ENCODE assay signal across 26 mouse cellular contexts in the genomic region with DNA sequence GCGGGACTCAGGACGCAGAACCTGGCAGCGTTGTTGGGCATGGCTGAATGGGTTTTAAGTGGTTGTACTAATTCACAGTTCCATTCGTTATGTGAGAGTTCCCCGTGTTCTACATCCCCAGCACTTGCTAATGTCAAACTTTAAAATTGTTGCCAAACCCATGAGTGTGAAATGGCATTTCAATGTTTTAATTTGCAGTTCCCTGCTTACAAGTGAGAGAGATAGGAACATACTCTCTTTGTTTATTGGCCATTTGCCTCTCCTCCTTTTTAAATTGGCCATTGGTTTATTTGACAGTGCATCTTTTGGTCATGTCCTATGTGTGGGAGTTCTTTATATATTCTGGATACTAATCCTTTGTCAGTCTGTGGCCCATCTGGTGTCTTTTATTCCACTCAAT. TPM values are rescaled to one million over a fixed set of nuclear protein-coding genes. Genes with fewer than 3 reads are reported as not detected.
A peak's percentile ranks its signal among the peaks of the same experiment; 100 is the strongest.
DNase-seq lines count a peak whose midpoint lies in the region; ATAC-seq lines count a peak whose summit lies in the region.
"Had no signal": no experiment of that assay in that cellular context is flagged by ENCODE, and none has a peak within 500 bp of the region (broad histone marks: within the 10 kb centered on the region; RNA-seq: fewer than 3 reads in every experiment).

No protein-coding gene starts in this region.

- intact Hi-C loops in heart, postnatal 25 days (cut with DNase I) = no loop called here

- 63% methylated on average over 5 of the region's 5 CpGs for WGBS in forebrain, embryonic 14.5 days
- 81% methylated on average over 5 of the region's 5 CpGs for WGBS in forebrain, embryonic 11.5 days
- 71% methylated on average over 5 of the region's 5 CpGs for WGBS in neural tube, embryonic 15.5 days

- no peak overlapping the region for H3K4me2 ChIP-seq in forebrain, embryonic 14.5 days (ENCODE audit: low read length)
- no peak overlapping the region for H3K4me2 ChIP-seq in forebrain, embryonic 11.5 days (ENCODE audit: low read depth, low read length, severe bottlenecking)
- H3K4me2 ChIP-seq in neural tube, embryonic 15.5 days = no peak overlapping the region
- H3K4me2 ChIP-seq: embryonic facial prominence, embryonic 12.5 days; forebrain, embryonic 12.5 days; forebrain, embryonic 15.5 days had no signal

- H3K27me3 ChIP-seq in forebrain, embryonic 14.5 days (replicated peaks; ENCODE audit: control insufficient read depth, insufficient read depth, low read length) = peaks cover 3% of the 10 kb centered on the region; the same call in 1 of the 2 replicates
- peaks cover 23% of the 10 kb centered on the region for H3K27me3 ChIP-seq in forebrain, embryonic 11.5 days (ENCODE audit: control insufficient read depth, insufficient read depth, low read length)
- H3K27me3 ChIP-seq in neural tube, embryonic 15.5 days (replicated peaks) = 0 out of 2 replicates have a peak, but pooled peaks cover 6% of the 10 kb centered on the region
- H3K27me3 ChIP-seq: forebrain, embryonic 15.5 days had no signal

- H3K27ac ChIP-seq in forebrain, embryonic 14.5 days (ENCODE audit: low read depth, low read length) = no peak overlapping the region
- H3K27ac ChIP-seq in forebrain, embryonic 11.5 days (ENCODE audit: low read depth, low read length) = no peak overlapping the region
- no peak overlapping the region for H3K27ac ChIP-seq in neural tube, embryonic 15.5 days (replicated peaks)
- H3K27ac ChIP-seq: embryonic facial prominence, embryonic 10.5 days; embryonic facial prominence, embryonic 12.5 days; forebrain, embryonic 12.5 days; forebrain, embryonic 15.5 days had no signal

- no peak overlapping the region for H3K9ac ChIP-seq in forebrain, embryonic 14.5 days (ENCODE audit: low read length)
- H3K9ac ChIP-seq in forebrain, embryonic 11.5 days (ENCODE audit: low read length) = no peak overlapping the region
- no peak overlapping the region for H3K9ac ChIP-seq in neural tube, embryonic 15.5 days (replicated peaks)
- H3K9ac ChIP-seq: embryonic facial prominence, embryonic 12.5 days; forebrain, embryonic 12.5 days; forebrain, embryonic 15.5 days; forebrain, postnatal 0 days had no signal

- ATAC-seq in forebrain, embryonic 14.5 days = no peak
- no peak for ATAC-seq in forebrain, embryonic 11.5 days (replicated peaks; ENCODE audit: low FRiP score)
- no peak for ATAC-seq in neural tube, embryonic 15.5 days (ENCODE audit: low FRiP score)
- ATAC-seq: activated CD4-positive, CD25-positive, alpha-beta regulatory T cell, adult 4 months; CD4-positive, CD25-positive, alpha-beta regulatory T cell, adult 4 months; forebrain, embryonic 15.5 days; forebrain, postnatal 0 days; Patski had no signal

- no peaks in the 10 kb centered on the region for H3K4me1 ChIP-seq in forebrain, embryonic 14.5 days (ENCODE audit: control insufficient read depth, insufficient read depth, low read length)
- no peaks in the 10 kb centered on the region; the same call in none of the 2 replicates for H3K4me1 ChIP-seq in forebrain, embryonic 11.5 days (replicated peaks; ENCODE audit: control insufficient read depth, insufficient read depth, low read length)
- peaks cover 19% of the 10 kb centered on the region for H3K4me1 ChIP-seq in neural tube, embryonic 15.5 days

- no peaks in the 10 kb centered on the region for H3K36me3 ChIP-seq in forebrain, embryonic 14.5 days (ENCODE audit: control insufficient read depth, insufficient read depth, low read length)
- H3K36me3 ChIP-seq in forebrain, embryonic 11.5 days (ENCODE audit: control insufficient read depth, insufficient read depth, low read length) = no peaks in the 10 kb centered on the region
- H3K36me3 ChIP-seq in neural tube, embryonic 15.5 days = no peaks in the 10 kb centered on the region
- H3K36me3 ChIP-seq: embryonic facial prominence, embryonic 10.5 days; embryonic facial prominence, embryonic 12.5 days; forebrain, embryonic 12.5 days; forebrain, embryonic 15.5 days; G1E had no signal

- H3K4me3 ChIP-seq in forebrain, embryonic 14.5 days (ENCODE audit: low read depth, low read length) = no peak overlapping the region
- no peak overlapping the region for H3K4me3 ChIP-seq in forebrain, embryonic 11.5 days (ENCODE audit: low read depth, low read length)
- H3K4me3 ChIP-seq in neural tube, embryonic 15.5 days (replicated peaks) = no peak overlapping the region
- H3K4me3 ChIP-seq: embryonic facial prominence, embryonic 10.5 days; embryonic facial prominence, embryonic 12.5 days; forebrain, embryonic 12.5 days; forebrain, embryonic 15.5 days had no signal

- DNase-seq in forebrain, embryonic 14.5 days (ENCODE audit: low spot score) = peak; percentile 33
- DNase-seq in forebrain, embryonic 11.5 days (ENCODE audit: low spot score) = no peak
- peak; percentile 18 to 67 for DNase-seq in layer of hippocampus, adult 18-20 months (ENCODE audit: low spot score in 2 of 2)
- DNase-seq in layer of hippocampus, postnatal 10 days (ENCODE audit: low spot score in 2 of 2) = no peak
- peak; percentile 62 for DNase-seq in brain, adult 2 months (ENCODE audit: low read depth, low spot score)
- DNase-seq in layer of hippocampus, adult 9-10 months (ENCODE audit: low spot score) = peak; percentile 36
- no peak for DNase-seq in heart, postnatal 25 days (ENCODE audit: low spot score)
- DNase-seq: adrenal gland, adult 8-10 months; adrenal gland, postnatal 14 days; adrenal gland, postnatal 36 days; B cell, adult 2 months; cerebellum, adult 11-12 months; cerebellum, adult 2 months; cerebellum, adult 9-10 months; cerebellum, postnatal 10 days; cerebellum, postnatal 25 days; forebrain, postnatal 0 days had no signal

- no peaks in the 10 kb centered on the region for H3K9me3 ChIP-seq in forebrain, embryonic 14.5 days (replicated peaks; ENCODE audit: control insufficient read depth, low read length)
- no peaks in the 10 kb centered on the region for H3K9me3 ChIP-seq in forebrain, embryonic 11.5 days (ENCODE audit: control insufficient read depth, low read length)
- no peaks in the 10 kb centered on the region for H3K9me3 ChIP-seq in neural tube, embryonic 15.5 days (replicated peaks)
- H3K9me3 ChIP-seq: embryonic facial prominence, embryonic 10.5 days; embryonic facial prominence, embryonic 12.5 days; forebrain, embryonic 12.5 days; forebrain, embryonic 15.5 days; G1E had no signal

RNA-seq across cellular contexts. Expression of a gene that starts 31.6 kb away (rescaled TPM):
- 37.5 and 39.2 TPM in 2 replicates for polyA plus RNA-seq in forebrain, embryonic 14.5 days (2014; fragmentation: Nextera tagmentation; extraction: Ambion mirVana)
- 37.6 and 40.2 TPM in 2 replicates for polyA plus RNA-seq in forebrain, embryonic 11.5 days (2014; fragmentation: Nextera tagmentation; extraction: Ambion mirVana)
- 100 to 1,000 TPM; 145 to 150 TPM for total RNA-seq in layer of hippocampus, adult 18-20 months (2021)
- total RNA-seq in layer of hippocampus, postnatal 10 days (2021) = 10 to 100 TPM; 75.5 to 83.7 TPM
- 27.8 and 35.4 TPM in 2 replicates for polyA plus RNA-seq in neural tube, embryonic 15.5 days (2015; fragmentation: Nextera tagmentation; extraction: Ambion mirVana)
- total RNA-seq in heart, postnatal 25 days (2021) = 10 to 100 TPM; 26.2 to 37.6 TPM

RNA-seq across cellular contexts. Expression of a gene that starts 37.0 kb away (rescaled TPM):
- 0.80 and 1.3 TPM in 2 replicates for polyA plus RNA-seq in forebrain, embryonic 14.5 days (2014; fragmentation: Nextera tagmentation; extraction: Ambion mirVana)
- 1.7 and 2.3 TPM in 2 replicates for polyA plus RNA-seq in forebrain, embryonic 11.5 days (2014; fragmentation: Nextera tagmentation; extraction: Ambion mirVana)
- 1 to 10 TPM; 2.5 to 3.7 TPM for total RNA-seq in layer of hippocampus, adult 18-20 months (2021)
- total RNA-seq in layer of hippocampus, postnatal 10 days (2021) = 10 to 100 TPM; 10.4 to 11.6 TPM
- 3.4 and 5.2 TPM in 2 replicates for polyA plus RNA-seq in neural tube, embryonic 15.5 days (2015; fragmentation: Nextera tagmentation; extraction: Ambion mirVana)
- 1 to 10 TPM; 4.5 to 6.8 TPM for total RNA-seq in heart, postnatal 25 days (2021)

Comparison
In these comparisons a context has a peak if more than half of its experiments do, and no peak if none do; other contexts are left out.
1. DNase-seq: peak in forebrain, embryonic 14.5 days (single experiment), layer of hippocampus, adult 18-20 months (2 of 2), brain, adult 2 months (single experiment) and layer of hippocampus, adult 9-10 months (single experiment); none in forebrain, embryonic 11.5 days (single experiment), layer of hippocampus, postnatal 10 days (0 of 2) and heart, postnatal 25 days (single experiment).